Mouse (Mus musculus) gonadal fat pad, adult 2 months (tissue): ENCODE data around the gene Lemd2. TPM values are rescaled to one million over a fixed set of nuclear protein-coding genes. Genes with fewer than 3 reads are reported as not detected.

ENCODE experiments used
- DNase-seq: peaks from one replicate; pipeline ENCODE4 v3.0.0-alpha.2; 2012; ENCODE audit warnings: low read depth
- polyA plus RNA-seq: library from polyadenylated mRNA; depleted of rRNA; stranded (reverse); fragments of >200 nt; gene quantifications from 2 replicates; pipeline ENCODE4 v1.2.3, GENCODE M21; 2012; rRNA removed

Lemd2 gene
- polyA plus RNA-seq, 1 experiment, result 68.8 TPM

DNA sequence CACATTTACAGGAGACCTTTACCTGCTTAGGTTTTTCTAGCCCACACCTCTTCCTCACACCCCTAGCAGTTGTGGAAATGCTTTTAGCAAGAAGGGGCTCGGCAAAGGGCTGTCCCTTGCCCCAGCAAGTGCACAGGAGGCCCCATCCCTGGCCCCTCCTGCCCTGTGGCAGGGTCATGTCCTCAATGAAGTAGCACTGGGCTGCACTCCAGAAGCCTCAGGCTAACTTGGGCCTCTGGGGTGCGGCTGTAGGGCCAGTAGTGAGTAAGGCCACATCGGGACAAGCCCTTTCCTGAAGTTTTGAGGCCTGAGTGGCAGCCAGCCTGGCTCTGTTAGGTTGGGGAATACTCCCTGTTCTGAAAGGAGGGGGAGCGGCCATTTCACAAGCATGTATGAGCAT is 43.4 kb downstream of the Lemd2 start:
- no peak for DNase-seq

- no peak for DNase-seq
Observed at GRCm38 (mm10) chr17:27159169-27159568, 45.1 kb downstream of the Lemd2 start.

GRCm38 (mm10) chr17:27158439-27158838 is 45.8 kb downstream of the Lemd2 start:
- DNase-seq, result no peak

GRCm38 (mm10) chr17:27155752-27156151 is 48.5 kb downstream of the Lemd2 start:
- DNase-seq, result no peak

DNA sequence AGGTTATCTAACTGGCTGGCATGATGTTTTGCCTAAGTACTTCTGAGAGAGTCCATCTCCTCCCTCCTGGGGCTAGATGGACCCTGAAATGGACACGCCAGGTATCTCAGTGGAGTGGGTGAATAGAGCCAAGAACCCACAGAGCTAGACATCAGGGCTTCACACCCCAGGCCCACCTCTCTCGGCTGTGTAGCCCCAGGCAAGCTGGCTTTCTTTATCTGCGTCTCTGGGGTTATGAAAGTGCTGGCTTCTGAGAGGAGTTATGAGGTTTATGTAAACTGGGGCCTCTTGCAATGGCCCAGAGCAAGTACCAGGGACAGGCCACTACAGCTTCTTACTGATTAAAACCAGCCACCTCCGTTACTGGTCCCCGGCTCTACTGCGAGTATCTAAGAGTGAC is 49.4 kb downstream of the Lemd2 start:
- no peak for DNase-seq

GRCm38 (mm10) chr17:27154256-27154655 is 50.0 kb downstream of the Lemd2 start:
- no peak for DNase-seq

DNA sequence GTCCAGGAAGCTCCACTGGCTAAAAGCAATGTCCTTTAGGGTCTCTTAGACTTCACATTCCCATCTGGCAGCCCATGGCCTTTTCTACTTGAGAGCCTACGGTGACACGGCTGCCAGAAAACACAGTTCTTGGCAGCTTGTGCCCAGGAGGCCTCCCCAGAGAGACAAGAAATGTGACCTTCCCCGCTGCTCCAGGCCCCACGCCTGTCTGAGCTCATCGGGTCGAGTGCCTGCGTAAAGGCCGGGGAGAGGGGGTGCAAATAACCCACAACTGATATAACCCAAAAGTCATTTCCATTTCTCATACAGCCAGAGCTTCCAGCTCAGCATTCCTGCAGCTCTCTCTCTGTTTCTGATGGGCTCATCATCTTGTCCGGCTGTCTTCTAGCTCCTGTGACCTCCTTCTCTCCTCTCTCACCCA is 50.5 kb downstream of the Lemd2 start:
- no peak for DNase-seq

DNA sequence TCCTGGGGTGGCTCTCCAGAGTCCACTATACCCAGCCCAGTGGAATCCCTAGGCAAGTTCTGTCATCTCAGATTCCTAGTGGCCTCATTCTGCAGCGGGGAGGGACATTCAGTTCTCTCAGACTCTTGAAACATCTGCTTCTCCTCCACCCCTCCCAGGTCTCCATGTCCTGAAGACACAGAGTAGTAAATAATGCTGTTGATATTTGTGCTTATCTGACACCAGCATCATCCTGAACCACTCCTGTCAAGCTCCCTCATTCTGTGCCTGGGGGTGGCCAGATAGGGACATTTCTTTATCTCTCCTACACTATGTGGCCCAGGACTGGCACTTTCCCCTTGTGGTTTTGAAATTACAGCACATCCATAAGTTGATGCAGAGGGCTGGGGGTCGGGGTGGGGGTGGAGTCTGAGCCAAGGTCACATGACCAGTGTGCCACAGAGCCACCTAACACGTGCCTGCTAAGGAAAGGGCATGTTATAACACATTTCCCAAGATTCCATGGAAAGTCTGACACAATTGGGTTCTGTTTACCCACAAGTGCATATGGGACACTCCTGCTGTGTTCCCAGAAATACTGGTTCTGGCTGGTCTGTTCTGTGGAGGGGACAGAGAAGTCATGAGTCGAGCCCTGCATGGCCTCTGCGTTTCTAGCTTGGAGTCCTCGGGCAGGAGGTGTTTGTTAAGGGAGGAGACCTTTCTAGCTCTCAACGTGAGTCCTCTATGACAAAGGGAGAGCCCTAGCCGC is 51.1 kb downstream of the Lemd2 start:
- DNase-seq, result no peak

DNA sequence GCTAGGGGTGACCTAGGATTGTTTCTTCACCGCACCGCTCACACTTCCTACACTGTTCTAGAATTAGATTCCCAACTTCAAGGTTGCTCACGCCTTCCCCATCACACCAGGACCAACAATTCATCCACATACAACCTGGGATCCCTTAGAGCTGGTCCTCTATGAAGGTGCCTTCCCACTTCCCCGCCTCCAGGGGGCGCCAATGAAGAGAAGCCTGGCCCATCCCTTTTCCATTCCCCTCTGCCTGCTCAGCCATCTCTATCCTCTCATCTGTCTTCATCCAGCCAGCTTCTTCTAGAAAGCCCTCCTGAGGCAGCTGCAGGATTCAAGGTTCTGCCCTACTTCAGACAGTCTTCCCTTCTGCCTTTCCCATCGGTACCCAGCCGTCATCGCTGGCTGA is 52.9 kb downstream of the Lemd2 start:
- no peak for DNase-seq

- DNase-seq, result no peak
Observed at GRCm38 (mm10) chr17:27150871-27151270, 53.4 kb downstream of the Lemd2 start.

DNA sequence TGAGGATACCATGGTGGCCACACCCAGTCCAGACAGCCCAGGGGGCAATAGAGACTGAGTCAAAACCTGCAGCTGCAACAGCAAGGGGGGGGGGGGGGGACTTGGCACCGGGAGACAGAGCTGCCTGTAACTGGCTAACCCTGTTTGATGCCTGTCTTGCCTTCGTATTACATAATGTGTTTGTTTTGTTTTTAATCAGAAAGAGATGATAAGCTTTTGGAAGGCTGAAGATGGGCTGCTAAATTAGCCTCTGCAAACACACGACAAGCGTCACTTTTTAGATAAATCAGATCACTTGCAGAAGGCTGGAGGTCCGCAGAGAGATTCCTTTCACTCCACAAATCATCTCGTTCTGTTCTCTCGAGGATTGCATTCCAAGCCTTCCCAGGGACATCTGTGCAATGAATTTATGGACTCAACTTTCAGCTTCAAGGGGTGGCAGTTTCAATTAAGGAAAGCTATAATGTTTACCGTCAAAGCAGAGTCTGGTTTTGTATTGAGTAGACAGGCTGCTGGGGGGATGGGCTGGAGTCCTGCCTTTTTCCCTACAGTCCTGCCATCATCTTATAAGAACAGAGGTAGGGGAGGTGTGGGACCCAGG is 57.8 kb downstream of the Lemd2 start:
- no peak for DNase-seq

GRCm38 (mm10) chr17:27144152-27144551 is 60.1 kb downstream of the Lemd2 start:
- no peak for DNase-seq

DNA sequence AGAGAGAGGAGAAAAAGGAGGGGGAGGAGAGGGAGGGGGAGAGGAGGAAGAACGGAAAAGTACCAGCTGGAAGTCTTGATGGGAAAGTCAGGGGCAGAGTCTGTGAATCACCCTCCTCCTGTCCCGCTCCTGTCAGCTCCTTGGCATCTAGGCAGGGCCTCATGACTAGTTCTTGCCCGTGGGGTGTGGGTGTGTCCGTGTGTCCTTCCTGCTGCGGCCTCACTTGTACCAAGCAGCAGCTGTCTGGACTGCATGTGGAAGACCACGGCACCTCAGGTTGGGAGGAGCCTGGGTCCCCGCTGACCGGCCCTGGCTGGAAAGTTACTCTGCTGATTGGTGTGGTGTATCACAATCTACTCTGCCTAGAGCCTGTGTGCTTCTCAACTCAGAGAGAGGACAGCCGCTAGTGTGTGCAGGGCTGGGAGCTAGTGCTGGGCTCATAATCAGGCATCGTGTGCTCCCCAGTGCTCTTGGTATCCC is 62.3 kb downstream of the Lemd2 start:
- no peak for DNase-seq

- no peak for DNase-seq
Observed at GRCm38 (mm10) chr17:27140262-27140661, 64.0 kb downstream of the Lemd2 start.

Other genes with a start within 250 kb of the Lemd2 start
- 10.0 and 12.0 TPM in 2 replicates for gene Zbtb9, start 231.3 kb downstream of the Lemd2 start, polyA plus RNA-seq
- gene Bak1, start 175.5 kb downstream of the Lemd2 start, polyA plus RNA-seq, result 31.0 and 39.6 TPM in 2 replicates
- 10.6 and 15.3 TPM in 2 replicates for gene Itpr3, start 147.2 kb downstream of the Lemd2 start, polyA plus RNA-seq
- gene Uqcc2, start 70.6 kb downstream of the Lemd2 start, polyA plus RNA-seq, result 177 and 219 TPM in 2 replicates
- gene Ip6k3, start 36.7 kb downstream of the Lemd2 start, polyA plus RNA-seq, result 0.20 and 0.32 TPM in 2 replicates